Mouse (Mus musculus): ENCODE results near the gene Glod4. TPM values are rescaled to one million over a fixed set of nuclear protein-coding genes. Genes with fewer than 3 reads are reported as not detected.

Gene Glod4
- polyA plus RNA-seq, 1 experiment from 2014 or later, result 116 TPM

GRCm38 (mm10) chr11:76196275-76196976, 47.1 kb downstream of the Glod4 start:
- no peak overlapping the region for H3K9ac ChIP-seq (replicated peaks)
- no peaks in the 10 kb centered on the region for H3K9me3 ChIP-seq
- peaks cover 6% of the 10 kb centered on the region; the same call in 1 of the 2 replicates for H3K27me3 ChIP-seq
- no peak for ATAC-seq (ENCODE audit: low FRiP score, low read depth)
- H3K4me3 ChIP-seq, result no peak overlapping the region
- WGBS, result 59% methylated on average over 8 of the region's 8 CpGs
- H3K36me3 ChIP-seq, result no peaks in the 10 kb centered on the region
- no peak overlapping the region for H3K27ac ChIP-seq (replicated peaks)
- H3K4me2 ChIP-seq (replicated peaks), result no peak overlapping the region
- H3K4me1 ChIP-seq, result peaks cover 4% of the 10 kb centered on the region; the same call in 1 of the 2 replicates

- Histone ChIP-seq H3K4me1 (no peaks in the 10 kb centered on the region), H3K27ac (replicated peaks) (no peak overlapping the region), H3K9me3 (no peaks in the 10 kb centered on the region), H3K36me3 (no peaks in the 10 kb centered on the region), H3K4me2 (replicated peaks) (no peak overlapping the region), H3K27me3 (no peaks in the 10 kb centered on the region), H3K9ac (replicated peaks) (no peak overlapping the region), H3K4me3 (no peak overlapping the region)
- no peak for ATAC-seq (ENCODE audit: low FRiP score, low read depth)
- WGBS, result 78% methylated on average over 6 of the region's 6 CpGs
These were observed 56.6 kb downstream of the Glod4 start for GRCm38 (mm10) chr11:76186908-76187307.

- no peak overlapping the region for H3K27ac ChIP-seq (replicated peaks)
- no peak overlapping the region for H3K9ac ChIP-seq (replicated peaks)
- no peak overlapping the region for H3K4me3 ChIP-seq
- H3K4me1 ChIP-seq, result peaks cover 9% of the 10 kb centered on the region
- H3K4me2 ChIP-seq (replicated peaks), result no peak overlapping the region
- no peaks in the 10 kb centered on the region for H3K27me3 ChIP-seq
- no peaks in the 10 kb centered on the region for H3K9me3 ChIP-seq
- no peaks in the 10 kb centered on the region for H3K36me3 ChIP-seq
- WGBS, result 91% methylated on average over 4 of the region's 4 CpGs
- ATAC-seq (ENCODE audit: low FRiP score, low read depth), result no peak
These were observed 59.8 kb downstream of the Glod4 start for GRCm38 (mm10) chr11:76183745-76184144.

DNA sequence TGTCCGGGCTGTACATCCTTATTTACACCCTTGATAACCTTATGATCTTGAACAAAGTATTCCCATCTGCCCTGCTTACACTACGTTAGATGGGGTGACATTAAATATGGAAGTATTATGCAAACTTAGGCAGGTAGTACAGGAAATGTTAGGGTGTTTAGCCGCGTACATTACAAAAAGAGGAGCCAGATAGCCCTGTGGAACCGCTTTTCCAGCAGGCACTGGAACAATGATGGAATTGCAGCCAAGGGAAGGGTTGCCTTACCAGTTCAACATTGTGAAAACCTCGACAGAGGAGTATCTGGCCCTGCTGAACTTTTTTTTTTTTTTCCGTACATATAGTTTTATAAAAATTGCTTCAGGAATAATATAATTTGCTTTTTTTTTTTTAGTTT, 63.4 kb downstream of the Glod4 start:
- peak overlapping the region; percentile 70 for H3K4me3 ChIP-seq
- peaks cover 8% of the 10 kb centered on the region; the same call in 1 of the 2 replicates for H3K36me3 ChIP-seq
- H3K9ac ChIP-seq (replicated peaks), result peak overlapping the region; percentile 78
- ATAC-seq (ENCODE audit: low FRiP score, low read depth), result no peak
- peak overlapping the region; percentile 93 for H3K4me2 ChIP-seq (replicated peaks)
- H3K4me1 ChIP-seq, result peaks cover 15% of the 10 kb centered on the region
- H3K27ac ChIP-seq (replicated peaks), result no peak overlapping the region; the same call in 1 of the 2 replicates
- H3K27me3 ChIP-seq, result no peaks in the 10 kb centered on the region
- 20% methylated on average over 7 of the region's 7 CpGs for WGBS
- no peaks in the 10 kb centered on the region for H3K9me3 ChIP-seq

- peak within 1 kb of the TSS; percentile 70 for H3K4me3 ChIP-seq
- peaks cover 8% of the 10 kb centered on the region; the same call in 1 of the 2 replicates for H3K36me3 ChIP-seq
- H3K4me2 ChIP-seq (replicated peaks), result peak within 1 kb of the TSS; percentile 93
- H3K9ac ChIP-seq (replicated peaks), result peak within 1 kb of the TSS; percentile 78
- peaks cover 15% of the 10 kb centered on the region for H3K4me1 ChIP-seq
- H3K27me3 ChIP-seq, result no peaks in the 10 kb centered on the region
- no peaks in the 10 kb centered on the region for H3K9me3 ChIP-seq
- peak; percentile 82 for ATAC-seq (ENCODE audit: low FRiP score, low read depth)
- H3K27ac ChIP-seq (replicated peaks), result peak within 1 kb of the TSS; percentile 62
- under 1% methylated on average over 37 of the region's 37 CpGs for WGBS
These were observed 63.9 kb downstream of the Glod4 start, which contains the start of the genes Vps53 and Fam57a for GRCm38 (mm10) chr11:76179495-76180145. Gene Vps53, minus strand, starts transcription at chr11:76179647. Gene Fam57a, plus strand, starts transcription at chr11:76179671.

- 2% methylated on average over 28 of the region's 28 CpGs for WGBS
- Histone ChIP-seq H3K4me2 (replicated peaks) (peak overlapping the region; percentile 93), H3K9me3 (no peaks in the 10 kb centered on the region), H3K27me3 (no peaks in the 10 kb centered on the region), H3K4me1 (peaks cover 15% of the 10 kb centered on the region), H3K27ac (replicated peaks) (peak overlapping the region; percentile 62), H3K4me3 (peak overlapping the region; percentile 70), H3K9ac (replicated peaks) (peak overlapping the region; percentile 78), H3K36me3 (peaks cover 10% of the 10 kb centered on the region; the same call in 1 of the 2 replicates)
- peak; percentile 62 for ATAC-seq (ENCODE audit: low FRiP score, low read depth)
These were observed 64.6 kb downstream of the Glod4 start for GRCm38 (mm10) chr11:76178726-76179494.

DNA sequence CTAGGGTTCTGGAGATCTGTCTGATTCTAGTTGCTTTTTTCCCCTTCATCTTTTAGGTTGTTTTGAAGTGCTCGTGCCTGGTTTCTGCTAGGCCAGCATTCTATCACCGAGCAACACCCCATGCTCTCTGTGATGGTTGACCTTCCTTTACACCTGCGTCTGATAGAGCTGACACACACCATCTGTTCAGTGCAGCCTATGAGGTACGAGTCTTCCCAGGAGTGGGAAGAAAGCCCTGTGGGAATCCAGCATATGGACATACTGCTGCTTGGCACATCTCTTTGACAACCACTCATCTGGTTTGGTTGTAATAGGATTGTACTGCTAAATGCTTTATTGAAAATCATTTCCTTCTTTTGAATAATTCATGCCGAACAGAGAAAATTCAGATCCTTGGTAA, 73.3 kb downstream of the Glod4 start:
- Histone ChIP-seq H3K27ac (replicated peaks) (no peak overlapping the region), H3K9ac (replicated peaks) (no peak overlapping the region), H3K4me2 (replicated peaks) (no peak overlapping the region), H3K4me3 (no peak overlapping the region), H3K4me1 (0 out of 2 replicates have a peak, but pooled peaks cover 3% of the 10 kb centered on the region), H3K27me3 (no peaks in the 10 kb centered on the region), H3K9me3 (no peaks in the 10 kb centered on the region), H3K36me3 (peaks cover 19% of the 10 kb centered on the region; the same call in 1 of the 2 replicates)
- ATAC-seq (ENCODE audit: low FRiP score, low read depth), result no peak
- 67% methylated on average over 5 of the region's 5 CpGs for WGBS

DNA sequence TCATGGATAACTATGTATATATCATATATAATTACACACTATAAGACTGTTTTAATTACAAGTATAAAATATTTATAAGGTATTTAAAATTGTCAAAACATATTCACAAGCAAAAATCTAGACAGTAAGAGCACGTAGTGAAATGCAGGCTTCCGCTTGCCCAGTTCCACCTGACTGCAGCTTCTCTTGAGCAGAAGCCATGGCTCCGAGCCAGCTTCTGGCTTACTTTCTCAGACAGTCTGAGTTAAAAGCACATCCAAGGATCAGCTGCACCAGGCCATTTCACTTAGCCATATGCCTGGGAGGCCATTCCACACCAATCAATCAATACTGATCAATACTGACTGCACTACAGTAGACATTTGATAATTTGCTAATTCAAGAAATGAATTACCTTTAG, 74.5 kb downstream of the Glod4 start:
- Histone ChIP-seq H3K4me3 (no peak overlapping the region), H3K36me3 (peaks cover 22% of the 10 kb centered on the region; the same call in 1 of the 2 replicates), H3K9me3 (no peaks in the 10 kb centered on the region), H3K4me2 (replicated peaks) (no peak overlapping the region), H3K27me3 (no peaks in the 10 kb centered on the region), H3K27ac (replicated peaks) (no peak overlapping the region), H3K9ac (replicated peaks) (no peak overlapping the region), H3K4me1 (0 out of 2 replicates have a peak, but pooled peaks cover 3% of the 10 kb centered on the region)
- 87% methylated on average over 3 of the region's 3 CpGs for WGBS
- no peak for ATAC-seq (ENCODE audit: low FRiP score, low read depth)

DNA sequence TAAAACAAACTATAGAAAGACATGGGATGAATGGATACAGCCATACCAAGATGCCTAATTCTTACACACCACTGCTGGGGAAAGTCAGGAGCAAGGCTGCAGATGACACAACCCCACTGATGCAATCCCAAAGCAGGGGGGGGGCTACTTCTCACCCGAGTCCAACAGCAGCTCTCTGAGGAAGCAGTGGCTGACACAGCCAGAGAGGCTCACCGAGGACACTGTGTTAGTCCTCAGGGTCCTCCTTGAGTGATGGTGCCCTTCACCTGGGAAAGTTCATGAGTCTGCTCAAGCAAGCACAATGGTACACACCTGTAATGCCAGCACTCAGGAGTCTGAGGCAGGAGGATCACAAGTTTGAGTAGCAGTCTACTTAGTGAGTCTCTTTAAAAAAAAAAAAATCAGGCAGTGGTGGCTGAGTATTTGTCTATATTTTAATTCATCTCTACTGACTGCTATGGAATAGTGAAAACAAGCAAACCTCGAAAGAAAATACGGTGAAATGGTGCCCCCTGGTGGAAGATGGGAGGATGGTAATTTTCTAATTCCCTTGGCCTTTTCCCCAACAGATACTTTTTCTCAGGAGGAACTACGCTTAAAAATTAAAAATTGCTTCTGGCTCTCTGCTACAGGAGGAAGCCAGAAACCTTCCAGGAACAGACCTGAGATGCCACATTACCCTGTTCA, 76.3 kb downstream of the Glod4 start:
- ATAC-seq (ENCODE audit: low FRiP score, low read depth), result no peak
- Histone ChIP-seq H3K4me3 (no peak overlapping the region), H3K36me3 (peaks cover 20% of the 10 kb centered on the region; the same call in 1 of the 2 replicates), H3K27ac (replicated peaks) (no peak overlapping the region), H3K4me1 (0 out of 2 replicates have a peak, but pooled peaks cover 3% of the 10 kb centered on the region), H3K9me3 (no peaks in the 10 kb centered on the region), H3K9ac (replicated peaks) (no peak overlapping the region), H3K4me2 (replicated peaks) (no peak overlapping the region), H3K27me3 (no peaks in the 10 kb centered on the region)
- whole genome bisulfite sequencing, result 37% methylated on average over 5 of the region's 5 CpGs

DNA sequence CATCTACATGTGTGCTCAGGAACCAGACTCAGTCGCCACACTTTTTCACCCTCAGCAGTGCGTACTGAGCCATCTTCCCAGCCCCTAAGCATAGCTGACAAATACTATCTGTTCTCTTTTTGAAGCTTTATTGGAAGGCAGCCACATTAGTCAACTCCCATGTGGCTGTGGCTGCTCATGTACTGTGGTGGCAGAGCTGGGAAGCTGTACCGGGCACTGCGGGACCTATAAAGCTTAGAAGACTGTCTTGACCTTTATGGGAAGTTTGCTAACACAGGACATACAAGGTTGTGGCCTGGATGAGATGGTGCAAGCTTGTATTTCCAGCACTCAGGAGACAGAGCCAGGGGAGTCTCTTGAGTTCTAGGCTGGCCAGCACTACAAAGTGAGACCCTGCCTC, 76.9 kb downstream of the Glod4 start:
- Histone ChIP-seq H3K27ac (replicated peaks) (no peak overlapping the region), H3K27me3 (no peaks in the 10 kb centered on the region), H3K4me1 (0 out of 2 replicates have a peak, but pooled peaks cover 3% of the 10 kb centered on the region), H3K9ac (replicated peaks) (no peak overlapping the region), H3K4me3 (no peak overlapping the region), H3K4me2 (replicated peaks) (no peak overlapping the region), H3K36me3 (peaks cover 18% of the 10 kb centered on the region; the same call in 1 of the 2 replicates), H3K9me3 (no peaks in the 10 kb centered on the region)
- 96% methylated on average over 4 of the region's 4 CpGs for WGBS
- ATAC-seq (ENCODE audit: low FRiP score, low read depth), result no peak

- H3K4me1 ChIP-seq, result no peaks in the 10 kb centered on the region
- no peak overlapping the region for H3K9ac ChIP-seq (replicated peaks)
- no peak for ATAC-seq (ENCODE audit: low FRiP score, low read depth)
- H3K9me3 ChIP-seq, result no peaks in the 10 kb centered on the region
- H3K36me3 ChIP-seq, result peaks cover 45% of the 10 kb centered on the region
- 70% methylated on average over 6 of the region's 6 CpGs for WGBS
- no peak overlapping the region for H3K4me2 ChIP-seq (replicated peaks)
- no peak overlapping the region for H3K4me3 ChIP-seq
- H3K27ac ChIP-seq (replicated peaks), result no peak overlapping the region
- no peaks in the 10 kb centered on the region for H3K27me3 ChIP-seq
These were observed 83.3 kb downstream of the Glod4 start for GRCm38 (mm10) chr11:76160251-76160650.
